Mouse (Mus musculus) limb, embryonic 13.5 days (tissue): ENCODE results near the gene Jmy. TPM values are rescaled to one million over a fixed set of nuclear protein-coding genes. Genes with fewer than 3 reads are reported as not detected.

ENCODE experiments used
- ATAC-seq: fragments of 200-750 bp; cut with Nextera tagmentation; 2 replicates; pipeline ENCODE4 v1.8.0; 2017; ENCODE audit warnings: low read depth, moderate number of reproducible peaks, moderate TSS enrichment; ENCODE audit not compliant: low FRiP score
- H3K27ac ChIP-seq: fragments of 300-500 bp; sonication (generic); 2 replicates; pipeline ENCODE4 v1.5.1; 2015; ENCODE audit warnings: inconsistent platforms, mild to moderate bottlenecking, moderate library complexity
- H3K27me3 ChIP-seq: fragments of 300-500 bp; sonication (generic); 2 replicates; pipeline ENCODE4 v1.6.1; 2015; ENCODE audit warnings: mild to moderate bottlenecking, inconsistent platforms
- H3K36me3 ChIP-seq: fragments of 300-500 bp; sonication (generic); 2 replicates; pipeline ENCODE4 v1.6.1; 2015; ENCODE audit warnings: inconsistent platforms, mild to moderate bottlenecking, moderate library complexity
- H3K4me1 ChIP-seq: fragments of 300-500 bp; sonication (generic); 2 replicates; pipeline ENCODE4 v1.6.1; 2015; ENCODE audit warnings: inconsistent platforms
- H3K4me2 ChIP-seq: fragments of 300-500 bp; sonication (generic); replicated peaks from 2 replicates; pipeline ENCODE4 v1.6.1; 2015; ENCODE audit warnings: inconsistent platforms, mild to moderate bottlenecking, moderate library complexity
- H3K4me3 ChIP-seq: fragments of 300-500 bp; sonication (generic); 2 replicates; pipeline ENCODE4 v1.5.1; 2015; ENCODE audit warnings: moderate library complexity, mild to moderate bottlenecking, inconsistent platforms
- H3K9ac ChIP-seq: fragments of 300-500 bp; sonication (generic); 2 replicates; pipeline ENCODE4 v1.6.1; 2015; ENCODE audit warnings: mild to moderate bottlenecking, inconsistent platforms
- H3K9me3 ChIP-seq: fragments of 300-500 bp; sonication (generic); 2 replicates; pipeline ENCODE4 v1.6.1; 2016; ENCODE audit warnings: inconsistent platforms
- WGBS: fragments of 180-500 bp; shearing (Covaris S2); methylation state at CpG from one replicate; pipeline ENCODE4 v1.1.7; 2015; 5-methylcytosine and 5-hydroxymethylcytosine counted together
- polyA plus RNA-seq: library from polyadenylated mRNA; unstranded; fragments of >200 nt; fragmentation: Nextera tagmentation; extraction: Ambion mirVana; gene quantifications from 2 replicates; pipeline ENCODE4 v1.2.1, GENCODE M21; 2015

The Jmy gene
- polyA plus RNA-seq, 1 experiment from 2014 or later: 4.1 TPM

GRCm38 (mm10) chr13:93499973-93500633, 495 bp upstream of the Jmy start:
- Histone ChIP-seq H3K4me3 (peak overlapping the region; percentile 98), H3K36me3 (peaks cover under 1% of the 10 kb centered on the region; the same call in 1 of the 2 replicates), H3K27me3 (no peaks in the 10 kb centered on the region), H3K4me1 (peaks cover 20% of the 10 kb centered on the region), H3K9ac (peak overlapping the region; percentile 97), H3K27ac (peak overlapping the region; percentile 93), H3K4me2 (peak overlapping the region; percentile 87), H3K9me3 (no peaks in the 10 kb centered on the region)
- ATAC-seq: no peak; the same call in 1 of the 2 replicates
- 11% methylated on average over 12 of the region's 12 CpGs for whole genome bisulfite sequencing

GRCm38 (mm10) chr13:93498211-93499166, 1.1 kb downstream of the Jmy start:
- under 1% methylated on average over 92 of the region's 94 CpGs for WGBS

GRCm38 (mm10) chr13:93496977-93497376, 2.6 kb downstream of the Jmy start:
- Histone ChIP-seq H3K4me3 (peak overlapping the region; percentile 98), H3K9ac (no peak overlapping the region), H3K27me3 (no peaks in the 10 kb centered on the region), H3K27ac (no peak overlapping the region), H3K9me3 (no peaks in the 10 kb centered on the region), H3K36me3 (peaks cover 11% of the 10 kb centered on the region), H3K4me1 (peaks cover 23% of the 10 kb centered on the region), H3K4me2 (peak overlapping the region; percentile 87)
- 21% methylated on average over 1 of the region's 1 CpGs for WGBS
- ATAC-seq: no peak

More at GRCm38 (mm10) chr13:93498211-93499166, 1.1 kb downstream of the Jmy start:
- Histone ChIP-seq H3K9ac (peak overlapping the region; percentile 97), H3K27me3 (no peaks in the 10 kb centered on the region), H3K4me3 (peak overlapping the region; percentile 98), H3K36me3 (peaks cover 9% of the 10 kb centered on the region), H3K9me3 (no peaks in the 10 kb centered on the region), H3K4me1 (peaks cover 23% of the 10 kb centered on the region), H3K4me2 (peak overlapping the region; percentile 87), H3K27ac (peak overlapping the region; percentile 93)
- peak; percentile 37; the same call in 1 of the 2 replicates for ATAC-seq

DNA sequence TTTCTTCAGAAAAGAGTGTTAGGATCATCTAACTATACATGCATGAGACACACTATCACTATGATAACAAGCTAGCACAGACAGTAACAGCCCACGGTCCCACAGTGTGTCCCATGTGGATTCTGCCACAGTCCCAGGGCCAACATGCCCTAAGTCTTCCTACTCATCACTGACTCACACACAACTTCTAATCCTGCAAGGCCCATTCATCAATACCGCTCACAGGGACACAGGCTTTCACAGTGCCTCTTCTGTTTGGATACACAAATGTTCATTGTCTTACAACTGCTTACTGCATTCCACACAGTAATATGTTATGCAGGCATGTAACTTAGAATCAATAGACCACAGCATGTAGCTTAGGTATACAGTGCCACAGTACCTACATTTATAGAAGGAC, 11.1 kb downstream of the Jmy start:
- peaks cover 16% of the 10 kb centered on the region for H3K36me3 ChIP-seq
- ATAC-seq: no peak
- 81% methylated on average over 2 of the region's 2 CpGs for WGBS
- H3K4me3 ChIP-seq: no peak overlapping the region
- H3K4me2 ChIP-seq: no peak overlapping the region
- no peak overlapping the region for H3K9ac ChIP-seq
- no peaks in the 10 kb centered on the region for H3K9me3 ChIP-seq
- no peak overlapping the region for H3K27ac ChIP-seq
- H3K27me3 ChIP-seq: no peaks in the 10 kb centered on the region
- 0 out of 2 replicates have a peak, but pooled peaks cover 3% of the 10 kb centered on the region for H3K4me1 ChIP-seq

GRCm38 (mm10) chr13:93487734-93488133, 11.9 kb downstream of the Jmy start:
- Histone ChIP-seq H3K4me1 (0 out of 2 replicates have a peak, but pooled peaks cover 3% of the 10 kb centered on the region), H3K27ac (no peak overlapping the region), H3K4me2 (no peak overlapping the region), H3K9ac (no peak overlapping the region), H3K27me3 (no peaks in the 10 kb centered on the region), H3K4me3 (no peak overlapping the region), H3K36me3 (peaks cover 14% of the 10 kb centered on the region; the same call in 1 of the 2 replicates), H3K9me3 (no peaks in the 10 kb centered on the region)
- over 99% methylated on average over 8 of the region's 8 CpGs for whole genome bisulfite sequencing
- ATAC-seq: no peak

DNA sequence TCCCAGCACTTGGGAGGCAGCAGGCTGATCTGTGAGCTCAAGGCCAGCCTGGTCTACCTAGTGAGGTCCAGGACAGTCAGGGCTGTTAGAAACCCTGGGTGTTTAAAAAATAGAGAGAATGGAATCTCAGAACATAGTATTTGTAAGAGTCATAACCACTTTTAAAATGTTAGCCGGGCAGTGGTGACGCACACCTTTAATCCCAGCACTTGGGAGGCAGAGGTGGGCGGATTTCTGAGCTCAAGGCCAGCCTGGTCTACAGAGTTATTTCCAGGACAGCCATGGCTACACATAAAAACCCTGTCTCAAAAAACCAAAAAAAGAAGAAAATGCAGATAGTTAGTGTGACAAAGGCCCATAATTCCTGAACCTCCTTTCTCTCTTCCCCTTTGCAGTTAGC, 15.3 kb downstream of the Jmy start:
- Histone ChIP-seq H3K36me3 (peaks cover 20% of the 10 kb centered on the region), H3K9me3 (peaks cover 10% of the 10 kb centered on the region; the same call in 1 of the 2 replicates), H3K27ac (no peak overlapping the region), H3K9ac (no peak overlapping the region), H3K4me2 (no peak overlapping the region), H3K4me1 (0 out of 2 replicates have a peak, but pooled peaks cover 3% of the 10 kb centered on the region), H3K27me3 (no peaks in the 10 kb centered on the region), H3K4me3 (no peak overlapping the region)
- no peak for ATAC-seq
- 99% methylated on average over 3 of the region's 3 CpGs for WGBS

- no peak overlapping the region for H3K27ac ChIP-seq
- H3K36me3 ChIP-seq: peaks cover 20% of the 10 kb centered on the region
- H3K9me3 ChIP-seq: peaks cover 10% of the 10 kb centered on the region; the same call in 1 of the 2 replicates
- no peak overlapping the region for H3K4me3 ChIP-seq
- no peak for ATAC-seq
- H3K9ac ChIP-seq: no peak overlapping the region
- H3K4me2 ChIP-seq: no peak overlapping the region
- no peaks in the 10 kb centered on the region for H3K27me3 ChIP-seq
- 93% methylated on average over 3 of the region's 3 CpGs for WGBS
- H3K4me1 ChIP-seq: no peaks in the 10 kb centered on the region
Measured at GRCm38 (mm10) chr13:93481110-93481509, 18.5 kb downstream of the Jmy start.

GRCm38 (mm10) chr13:93478344-93478743, 21.3 kb downstream of the Jmy start:
- H3K27ac ChIP-seq: no peak overlapping the region
- no peak overlapping the region for H3K4me2 ChIP-seq
- no peaks in the 10 kb centered on the region for H3K4me1 ChIP-seq
- H3K9ac ChIP-seq: no peak overlapping the region
- 93% methylated on average over 3 of the region's 3 CpGs for WGBS
- no peaks in the 10 kb centered on the region for H3K27me3 ChIP-seq
- H3K9me3 ChIP-seq: peaks cover 14% of the 10 kb centered on the region
- H3K4me3 ChIP-seq: no peak overlapping the region
- ATAC-seq: no peak
- H3K36me3 ChIP-seq: peaks cover 14% of the 10 kb centered on the region

- Histone ChIP-seq H3K4me1 (peaks cover 12% of the 10 kb centered on the region), H3K27ac (no peak overlapping the region), H3K36me3 (peaks cover 28% of the 10 kb centered on the region), H3K9me3 (no peaks in the 10 kb centered on the region), H3K4me2 (no peak overlapping the region), H3K9ac (no peak overlapping the region), H3K27me3 (no peaks in the 10 kb centered on the region), H3K4me3 (no peak overlapping the region)
- no peak for ATAC-seq
- WGBS: 95% methylated on average over 3 of the region's 3 CpGs
Measured at GRCm38 (mm10) chr13:93468355-93468754, 31.3 kb downstream of the Jmy start.

DNA sequence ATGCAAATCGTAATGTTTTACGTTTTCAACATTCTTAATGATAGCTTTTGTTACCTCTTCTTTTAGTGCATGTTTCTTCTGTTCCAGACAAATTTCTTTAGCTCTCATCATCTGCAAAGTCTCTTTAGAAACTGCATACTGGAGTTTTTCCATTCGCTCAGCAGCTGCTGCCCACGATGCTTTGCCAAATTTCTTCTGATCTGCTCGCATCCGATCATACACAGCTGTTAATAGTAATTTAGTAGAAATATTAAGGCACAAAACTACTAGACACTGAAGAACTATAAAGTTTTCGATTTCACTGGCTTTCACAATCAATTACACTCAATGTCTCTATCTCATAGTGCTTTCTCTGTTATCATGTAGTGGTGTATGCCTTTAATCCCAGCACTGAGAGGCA, 40.0 kb downstream of the Jmy start:
- no peaks in the 10 kb centered on the region for H3K9me3 ChIP-seq
- H3K36me3 ChIP-seq: peaks cover 37% of the 10 kb centered on the region
- WGBS: 91% methylated on average over 7 of the region's 7 CpGs
- H3K4me3 ChIP-seq: no peak overlapping the region
- H3K4me1 ChIP-seq: peaks cover 7% of the 10 kb centered on the region
- H3K9ac ChIP-seq: no peak overlapping the region
- no peak overlapping the region for H3K27ac ChIP-seq
- H3K4me2 ChIP-seq: no peak overlapping the region
- H3K27me3 ChIP-seq: no peaks in the 10 kb centered on the region
- ATAC-seq: no peak

DNA sequence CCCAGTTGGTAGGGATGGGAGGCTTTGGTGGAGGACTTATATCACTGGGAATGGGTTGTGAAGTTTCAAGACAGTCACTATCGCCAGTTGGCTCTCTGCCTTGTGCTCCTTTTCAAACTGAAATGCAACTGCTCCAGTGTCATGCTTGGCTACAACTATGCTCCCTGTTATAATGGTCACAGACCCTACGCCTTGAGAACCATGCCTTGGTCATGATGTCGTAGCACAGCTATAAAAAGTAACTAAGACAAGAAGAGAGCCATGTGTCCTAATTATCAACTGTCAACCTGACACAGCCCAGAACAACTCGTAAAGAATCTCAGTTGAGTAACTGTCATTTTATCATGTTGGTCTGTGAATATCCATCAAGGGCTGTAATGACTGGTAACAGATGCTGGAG, 41.0 kb downstream of the Jmy start:
- peaks cover 38% of the 10 kb centered on the region for H3K36me3 ChIP-seq

GRCm38 (mm10) chr13:93453275-93453674, 46.3 kb downstream of the Jmy start:
- Histone ChIP-seq H3K9me3 (no peaks in the 10 kb centered on the region), H3K27me3 (no peaks in the 10 kb centered on the region), H3K4me2 (no peak overlapping the region), H3K9ac (no peak overlapping the region), H3K27ac (no peak overlapping the region), H3K4me1 (no peaks in the 10 kb centered on the region), H3K36me3 (peaks cover 56% of the 10 kb centered on the region), H3K4me3 (no peak overlapping the region)
- ATAC-seq: no peak
- WGBS: 90% methylated on average over 6 of the region's 6 CpGs

More for the DNA sequence above, 41.0 kb downstream of the Jmy start:
- WGBS: 79% methylated on average over 4 of the region's 4 CpGs
- Histone ChIP-seq H3K4me1 (no peaks in the 10 kb centered on the region), H3K4me3 (no peak overlapping the region), H3K9me3 (no peaks in the 10 kb centered on the region), H3K27me3 (no peaks in the 10 kb centered on the region), H3K27ac (no peak overlapping the region), H3K9ac (no peak overlapping the region), H3K4me2 (no peak overlapping the region)
- no peak for ATAC-seq
